Mouse (Mus musculus) heart, adult 9 months (tissue): ENCODE measurements at regions not wholly inside any gene's neighbourhood (a gene's known extent, or its start where the extent isn't known, plus 50 kb on each side); places are given as distances from the start of the nearest gene placed in this dataset.

Experiments
- DNase-seq, 2 experiments: peaks; one replicate each; pipeline ENCODE4 v3.0.0; 2022; ENCODE audit warnings: low spot score in 2 of 2

DNA sequence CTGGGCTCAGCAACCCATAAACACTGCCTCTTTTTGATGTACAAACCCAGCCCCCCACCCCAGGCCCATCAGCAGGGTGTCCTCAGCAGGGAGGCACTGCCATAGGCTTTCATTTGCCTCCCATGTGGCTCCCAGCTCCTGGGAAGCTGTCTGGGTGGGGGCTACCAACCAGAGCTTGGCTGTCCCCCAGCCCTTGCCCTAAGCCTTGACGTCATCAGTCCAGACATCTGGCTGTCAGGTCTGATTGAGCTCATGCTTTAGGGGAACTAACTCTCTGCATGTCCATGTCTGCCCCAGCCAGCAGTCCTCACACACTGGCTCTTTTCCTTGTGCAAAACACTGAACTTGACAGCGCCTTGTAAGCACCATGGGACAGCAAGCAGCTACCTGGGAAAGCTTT lies 255.3 kb downstream of the Dysf start:
- no peak for DNase-seq

DNA sequence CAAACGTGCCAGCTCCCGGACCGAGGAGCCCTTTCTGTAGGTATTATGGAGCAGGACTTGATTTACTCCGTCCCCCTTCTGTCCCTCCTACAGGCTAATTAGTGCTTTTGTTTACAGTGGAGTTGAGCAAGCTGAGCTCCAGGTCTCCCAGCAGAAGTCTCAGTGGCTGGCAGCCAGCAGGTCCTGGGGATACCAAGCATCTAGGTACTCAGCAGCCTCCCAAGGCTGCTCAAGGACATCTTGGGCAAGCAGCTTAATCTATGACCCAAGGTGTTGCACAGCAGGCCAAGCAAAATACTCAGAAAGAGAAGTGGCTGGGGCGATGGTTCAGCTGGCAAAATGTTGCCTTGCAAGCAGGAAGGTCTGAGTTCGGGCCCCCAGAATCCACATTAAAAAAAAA lies 254.4 kb downstream of the Dysf start:
- DNase-seq, result no peak

DNA sequence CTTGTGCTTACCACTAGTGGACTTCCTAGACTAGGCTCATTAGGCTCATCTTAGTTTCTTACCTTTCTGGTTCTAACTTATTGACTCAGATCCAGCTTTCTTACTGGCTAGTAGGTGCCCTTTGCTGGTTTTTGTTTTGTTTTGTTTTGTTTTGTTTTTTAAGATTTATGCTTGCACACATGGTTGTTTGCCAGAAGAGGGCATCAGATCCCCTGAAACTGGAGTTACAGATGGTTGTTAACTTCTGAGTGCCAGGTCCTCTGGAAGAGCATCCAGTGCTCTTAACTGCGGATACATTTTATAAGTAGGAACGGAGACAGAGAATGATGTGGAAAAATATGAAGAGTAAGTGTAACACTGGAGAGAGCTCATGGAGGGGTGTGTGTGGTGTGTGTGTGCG lies 253.1 kb downstream of the Dysf start:
- no peak for DNase-seq
